Mouse (Mus musculus) bone marrow macrophage, adult 2 months (primary cell): ENCODE measurements around the gene Gm13539. TPM values are rescaled to one million over a fixed set of nuclear protein-coding genes. Genes with fewer than 3 reads are reported as not detected.
"Not testable (repeated sequence)": the region's sequence is repeated elsewhere in the genome, so short reads cannot be mapped to it uniquely, and the experiment has no call there.

ENCODE experiments used
- H3K27ac ChIP-seq: 2 replicates; pipeline ENCODE4 v1.5.1; 2012; ENCODE audit warnings: low read depth, low read length; ENCODE audit not compliant: insufficient read depth
- H3K4me1 ChIP-seq: 2 replicates; pipeline ENCODE4 v1.6.1; 2012; ENCODE audit warnings: low read length; ENCODE audit not compliant: control insufficient read depth, insufficient read depth
- H3K4me3 ChIP-seq: 2 replicates; pipeline ENCODE4 v1.5.1; 2012; ENCODE audit warnings: mild to moderate bottlenecking, low read length, moderate library complexity; ENCODE audit not compliant: insufficient read depth
- CTCF ChIP-seq: IDR thresholded peaks from 2 replicates; pipeline ENCODE4 v1.5.1; 2012; ENCODE audit warnings: low read depth, mild to moderate bottlenecking, low read length, moderate library complexity
- POLR2A ChIP-seq: IDR thresholded peaks from 2 replicates; pipeline ENCODE4 v1.6.1; 2012; ENCODE audit warnings: mild to moderate bottlenecking, low read depth, low read length, borderline replicate concordance
- polyA plus RNA-seq: library from polyadenylated mRNA; stranded (reverse); fragments of >200 nt; gene quantifications from 2 replicates; pipeline ENCODE4 v1.2.4, GENCODE M21; 2012; ENCODE audit not compliant: missing spikeins, insufficient read depth, insufficient read length

Gm13539 gene
- polyA plus RNA-seq, 1 experiment: not detected

DNA sequence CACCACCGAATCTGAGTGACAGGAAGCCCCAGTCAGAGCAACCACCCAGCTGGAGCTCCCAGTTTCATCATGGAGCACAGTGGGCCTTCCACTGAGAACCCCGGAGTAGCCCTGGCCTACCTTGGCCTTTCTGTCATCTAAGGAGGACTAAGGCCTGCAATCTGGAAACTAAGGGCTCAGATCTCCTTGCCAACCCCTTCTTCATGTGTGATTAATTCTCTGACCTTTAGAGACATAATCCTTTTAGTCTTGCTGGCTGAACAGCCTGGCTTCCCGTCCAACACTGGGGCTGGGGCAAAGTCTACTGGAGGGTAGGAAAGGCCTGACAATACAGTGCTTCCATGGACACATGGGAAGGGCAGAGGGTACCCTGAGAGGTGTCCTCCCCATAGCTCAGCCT, 6.1 kb upstream of the Gm13539 start:
- Histone ChIP-seq H3K4me3 (no peak overlapping the region), H3K4me1 (no peaks in the 10 kb centered on the region), H3K27ac (no peak overlapping the region)
- no peak for TF ChIP-seq CTCF

DNA sequence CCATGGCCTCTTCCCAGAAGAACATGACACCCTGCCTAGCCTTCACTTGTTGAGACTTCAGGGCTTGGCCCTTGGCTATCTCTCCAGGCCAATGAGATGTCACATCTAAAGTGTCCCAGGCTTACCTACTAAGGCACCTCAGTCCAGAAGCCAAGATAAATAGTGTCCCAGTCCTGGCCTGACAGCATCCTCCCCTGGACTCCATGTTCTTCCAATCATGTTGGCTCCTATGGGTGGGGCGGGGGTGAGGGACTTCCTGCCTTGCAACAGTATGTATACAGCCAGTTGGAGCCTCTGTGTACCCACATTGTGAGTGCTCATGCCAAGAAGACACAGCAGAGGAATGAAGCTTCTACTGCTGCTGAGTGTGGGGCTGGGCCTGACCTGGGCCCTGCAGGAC, 5.3 kb upstream of the Gm13539 start, which contains the start of gene Lcn11:
Gene Lcn11, plus strand, starts transcription at position 301 of the 400 bp plus-strand sequence.
- TF ChIP-seq POLR2A (no peak), CTCF (no peak)
- Histone ChIP-seq H3K4me1 (no peaks in the 10 kb centered on the region), H3K27ac (no peak within 1 kb of the TSS), H3K4me3 (no peak within 1 kb of the TSS)

DNA sequence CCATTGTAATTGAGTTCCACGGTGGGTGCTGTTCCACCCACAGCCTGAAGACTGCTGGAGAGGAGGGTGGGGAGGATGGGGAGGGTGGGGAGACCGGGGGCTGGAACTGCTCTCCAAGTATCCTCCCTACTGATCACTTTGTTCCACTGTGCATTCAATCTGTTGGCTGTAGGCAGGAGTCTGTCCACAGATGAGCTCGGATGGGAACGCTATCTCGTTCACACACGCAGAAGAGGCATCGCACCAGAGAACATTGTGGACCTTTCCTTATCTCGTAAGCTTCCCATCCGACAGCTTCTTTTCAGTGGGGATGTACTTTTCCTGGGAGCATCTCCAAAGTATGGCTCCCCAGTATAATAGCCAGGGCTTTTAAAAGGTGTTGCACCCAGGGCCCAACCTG, 3.0 kb upstream of the Gm13539 start:
- H3K4me3 ChIP-seq: no peak overlapping the region
- TF ChIP-seq POLR2A (no peak), CTCF (no peak)

DNA sequence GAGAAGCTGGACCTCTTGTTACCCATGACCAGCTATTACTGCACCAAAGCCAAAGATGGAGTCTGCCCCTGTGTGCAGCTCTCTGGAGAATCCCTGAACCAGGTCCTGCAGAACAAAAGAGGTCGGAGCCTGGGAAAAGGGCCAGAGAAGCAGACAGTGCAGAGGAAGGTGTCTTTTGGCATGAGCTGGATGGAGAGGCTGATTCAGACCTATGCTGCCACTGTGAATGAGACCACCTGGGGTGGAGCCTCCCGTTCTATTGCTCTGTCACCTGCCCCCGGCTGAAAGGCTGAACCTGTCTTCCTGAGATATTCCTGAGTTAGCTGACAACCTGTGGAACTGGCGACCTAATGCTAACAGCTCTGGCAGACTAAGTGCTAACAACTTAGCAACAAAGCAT, 1.1 kb upstream of the Gm13539 start:
- H3K27ac ChIP-seq: no peak overlapping the region
- H3K4me3 ChIP-seq: no peak overlapping the region
- no peaks in the 10 kb centered on the region for H3K4me1 ChIP-seq
- TF ChIP-seq POLR2A: no peak
- TF ChIP-seq CTCF: no peak

More for the DNA sequence above, 3.0 kb upstream of the Gm13539 start:
- Histone ChIP-seq H3K27ac (no peak overlapping the region), H3K4me1 (no peaks in the 10 kb centered on the region)

DNA sequence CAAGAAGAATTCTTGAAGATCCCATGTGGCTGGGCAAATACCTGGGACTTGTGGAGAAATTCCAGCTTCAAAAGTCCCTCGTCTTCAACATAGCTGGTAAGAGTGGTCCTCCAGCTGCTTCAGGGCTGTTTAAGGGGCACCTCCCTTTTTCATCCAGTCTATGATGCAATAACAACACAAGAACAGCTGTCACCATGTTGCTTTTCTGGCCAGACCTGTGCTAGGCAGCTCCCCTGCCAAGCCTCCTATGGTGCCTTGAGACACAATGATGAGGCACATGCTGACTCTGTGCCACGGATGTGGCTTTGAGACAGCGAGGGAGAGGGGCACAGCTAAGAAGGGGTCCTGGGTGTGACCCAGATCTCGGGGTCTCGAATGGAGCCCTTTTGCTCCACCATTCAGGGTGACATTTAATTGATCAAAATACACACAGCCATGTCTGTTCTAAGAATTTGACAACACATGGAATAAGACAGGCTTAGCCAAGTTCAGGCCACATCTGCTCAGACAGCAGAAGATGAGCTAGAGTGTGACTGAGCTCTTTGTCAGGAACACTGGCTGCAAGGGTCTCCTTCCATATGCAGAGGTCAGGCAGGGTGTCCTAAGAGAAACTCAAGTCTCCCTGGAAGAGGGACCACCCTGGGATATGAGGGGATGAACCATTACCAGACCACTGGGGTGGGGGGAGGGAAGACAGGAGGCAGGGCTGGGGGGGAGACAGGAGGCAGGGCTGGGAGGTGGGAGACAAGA, 3.7 kb downstream of the Gm13539 start:
- no peak for TF ChIP-seq POLR2A
- TF ChIP-seq CTCF: no peak
- no peak overlapping the region for H3K4me3 ChIP-seq
- H3K27ac ChIP-seq: no peak overlapping the region
- H3K4me1 ChIP-seq: no peaks in the 10 kb centered on the region

DNA sequence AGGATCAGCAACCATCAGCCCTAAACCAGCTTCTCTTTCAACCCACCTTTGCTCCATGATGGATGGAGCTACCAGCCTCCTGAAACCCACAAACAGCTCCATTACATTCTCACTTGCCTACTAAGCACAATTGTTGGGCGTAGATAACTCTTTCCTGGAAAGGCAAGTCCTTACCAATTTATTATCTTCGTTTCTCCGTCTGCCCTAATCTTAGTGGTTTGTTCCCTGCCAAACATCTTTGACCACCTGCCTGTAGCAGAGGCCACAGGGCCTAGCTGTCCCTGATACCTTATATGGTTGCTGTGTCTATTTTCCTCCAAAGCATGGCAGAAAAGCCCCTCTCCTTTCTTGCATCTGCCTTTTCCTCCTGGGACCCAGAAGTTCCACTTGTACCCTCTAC, 7.0 kb downstream of the Gm13539 start:
- Histone ChIP-seq H3K4me1 (no peaks in the 10 kb centered on the region), H3K27ac (no peak overlapping the region), H3K4me3 (no peak overlapping the region)
- TF ChIP-seq CTCF (no peak), POLR2A (no peak)

DNA sequence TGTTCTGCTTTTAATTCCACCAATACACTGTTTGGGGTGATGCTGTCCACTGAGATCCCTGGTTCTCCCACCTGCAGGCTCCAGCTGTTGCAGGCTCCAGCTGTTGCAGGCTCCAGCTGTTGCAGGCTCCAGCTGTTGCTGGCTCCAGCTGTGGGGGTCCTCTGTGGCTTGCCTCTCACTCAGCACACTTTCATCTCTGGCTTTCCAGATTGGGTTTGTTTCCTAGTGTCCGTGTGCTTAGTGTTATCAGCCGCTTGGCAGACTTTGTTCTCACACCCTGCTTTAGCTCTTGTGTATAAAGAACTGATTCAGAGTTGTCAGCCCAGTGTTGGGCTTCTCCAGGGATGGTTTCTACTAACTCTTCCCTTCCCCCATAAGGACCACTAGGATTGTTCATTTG, 15.6 kb downstream of the Gm13539 start:
- H3K4me1 ChIP-seq: no peaks in the 10 kb centered on the region
- TF ChIP-seq POLR2A (no peak), CTCF (no peak)

DNA sequence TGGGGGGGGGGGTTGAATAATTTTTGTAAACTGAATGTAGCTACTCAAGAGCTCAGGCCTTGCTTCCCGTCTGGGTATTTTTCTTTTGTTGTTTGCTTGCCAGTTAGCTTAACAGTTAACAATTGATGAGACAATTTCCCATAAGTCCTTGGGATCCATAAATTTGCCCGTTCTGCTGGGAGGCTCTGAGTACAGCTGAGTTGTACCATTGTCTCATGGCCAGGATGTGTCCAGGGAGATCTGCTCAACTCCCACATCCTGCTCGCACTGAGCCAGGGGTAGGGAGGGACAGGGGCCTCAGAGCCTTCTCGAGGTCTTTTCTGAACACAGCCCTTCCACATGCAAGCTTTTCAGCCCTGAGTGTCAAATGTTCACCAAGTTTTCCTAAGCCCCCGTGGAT, 16.0 kb downstream of the Gm13539 start:
- Histone ChIP-seq H3K4me3 (no peak overlapping the region), H3K4me1 (no peaks in the 10 kb centered on the region), H3K27ac (no peak overlapping the region)
- no peak for TF ChIP-seq POLR2A
- no peak for TF ChIP-seq CTCF

More for the DNA sequence above, 15.6 kb downstream of the Gm13539 start:
- Histone ChIP-seq H3K27ac (no peak overlapping the region), H3K4me3 (no peak overlapping the region)

DNA sequence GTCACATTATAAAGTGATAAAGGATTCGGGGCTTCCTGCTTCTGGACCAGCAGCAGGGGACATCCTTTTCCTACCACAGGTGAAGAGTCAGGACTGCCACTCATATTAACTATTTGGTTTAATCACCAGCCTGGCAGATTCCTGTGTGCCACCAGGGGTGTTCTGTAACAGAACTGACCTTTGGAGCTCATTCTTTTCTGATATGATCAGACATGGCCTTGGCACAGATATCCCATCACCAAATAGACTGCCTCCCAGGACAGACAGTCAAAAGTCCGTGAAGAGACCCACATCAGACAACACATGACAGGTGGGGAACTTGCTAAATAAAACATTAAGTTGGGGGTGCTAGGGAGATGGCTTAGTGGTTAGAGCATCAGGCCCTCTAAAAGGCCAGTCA, 29.7 kb downstream of the Gm13539 start:
- no peak overlapping the region for H3K4me3 ChIP-seq
- no peak overlapping the region for H3K27ac ChIP-seq
- TF ChIP-seq CTCF (no peak), POLR2A (no peak)
- no peaks in the 10 kb centered on the region for H3K4me1 ChIP-seq

DNA sequence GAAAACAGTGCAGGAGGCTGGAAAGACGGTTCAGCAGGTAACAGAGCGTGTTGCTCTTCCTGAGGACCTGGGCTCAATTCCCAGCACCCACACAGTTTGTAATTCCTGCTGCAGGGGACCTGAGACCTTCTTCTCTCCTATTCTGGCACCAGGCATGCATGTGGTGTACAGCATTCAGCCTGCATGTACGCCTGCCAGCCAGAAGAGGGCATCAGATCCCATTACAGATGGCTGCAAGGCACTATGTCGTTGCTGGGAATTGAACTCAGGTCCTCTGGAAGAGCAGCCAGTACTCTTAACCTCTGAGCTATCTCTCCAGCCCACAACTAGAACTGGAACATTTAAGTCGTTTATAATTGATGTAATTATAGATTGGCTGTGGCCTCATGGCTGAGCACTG, 31.3 kb downstream of the Gm13539 start:
- TF ChIP-seq POLR2A: no peak
- TF ChIP-seq CTCF: no peak
- no peak overlapping the region for H3K27ac ChIP-seq
- H3K4me1 ChIP-seq: no peaks in the 10 kb centered on the region
- H3K4me3 ChIP-seq: no peak overlapping the region

DNA sequence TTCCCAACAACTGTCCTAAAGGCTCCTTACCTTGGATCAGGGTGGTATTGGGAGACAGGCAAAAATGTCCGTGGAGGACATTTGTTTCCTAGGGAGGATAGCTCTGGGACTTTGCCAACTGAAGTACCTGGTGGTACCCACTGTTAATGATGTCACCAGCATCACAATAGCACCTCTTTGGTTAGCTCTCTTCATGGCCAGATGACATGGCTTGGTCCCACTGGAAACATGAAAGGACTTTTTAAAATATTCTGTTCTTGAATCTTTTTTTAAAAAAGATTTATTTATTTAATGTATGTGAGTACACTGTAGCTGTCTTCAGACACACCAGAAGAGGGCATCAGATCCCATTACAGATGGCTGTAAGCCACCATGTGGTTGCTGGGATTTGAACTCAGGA, 33.7 kb downstream of the Gm13539 start, which contains the start of gene Glt6d1:
Gene Glt6d1, minus strand, starts transcription at position 101 of the 400 bp plus-strand sequence.
- H3K4me3 ChIP-seq, H3K27ac ChIP-seq, H3K4me1 ChIP-seq: not testable (repeated sequence)
